Mouse (Mus musculus) testis, postnatal 14 days (tissue): ENCODE measurements around the gene Pex6.

ENCODE experiments used
- DNase-seq: peaks from one replicate; pipeline ENCODE4 v3.0.0; 2021; ENCODE audit warnings: low spot score

The Pex6 gene

DNA sequence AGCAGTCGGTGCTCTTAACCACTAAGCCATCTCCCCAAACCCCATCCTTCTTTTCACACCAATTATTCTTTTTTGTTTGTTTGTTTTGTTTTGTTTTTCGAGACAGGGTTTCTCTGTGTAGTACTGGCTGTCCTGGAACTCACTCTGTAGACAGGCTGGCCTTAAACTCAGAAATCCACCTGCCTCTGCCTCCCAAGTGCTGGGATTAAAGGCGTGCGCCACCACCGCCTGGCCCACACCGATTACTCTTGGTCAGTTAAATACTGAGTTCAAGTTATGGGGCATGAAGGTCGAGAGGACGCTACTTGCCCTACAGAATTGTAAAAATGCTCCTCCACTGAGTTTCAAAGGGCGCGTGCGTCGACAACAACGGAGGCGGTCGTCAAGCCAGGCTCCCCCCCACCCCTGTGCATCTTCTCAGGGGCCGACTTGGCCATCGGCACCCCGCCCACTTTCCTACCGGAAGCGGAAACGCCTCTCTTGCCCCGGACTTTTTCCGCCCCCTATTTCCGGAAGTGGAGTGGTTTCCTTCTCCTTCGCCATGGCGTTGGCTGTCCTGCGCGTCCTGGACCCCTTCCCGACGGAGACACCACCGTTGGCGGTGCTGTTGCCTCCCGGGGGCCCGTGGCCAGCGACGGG, at the start of gene Pex6:
Gene Pex6 (plus strand): TSS at position 505 of the 639 bp plus-strand sequence.
- DNase-seq, result peak; percentile 92

DNA sequence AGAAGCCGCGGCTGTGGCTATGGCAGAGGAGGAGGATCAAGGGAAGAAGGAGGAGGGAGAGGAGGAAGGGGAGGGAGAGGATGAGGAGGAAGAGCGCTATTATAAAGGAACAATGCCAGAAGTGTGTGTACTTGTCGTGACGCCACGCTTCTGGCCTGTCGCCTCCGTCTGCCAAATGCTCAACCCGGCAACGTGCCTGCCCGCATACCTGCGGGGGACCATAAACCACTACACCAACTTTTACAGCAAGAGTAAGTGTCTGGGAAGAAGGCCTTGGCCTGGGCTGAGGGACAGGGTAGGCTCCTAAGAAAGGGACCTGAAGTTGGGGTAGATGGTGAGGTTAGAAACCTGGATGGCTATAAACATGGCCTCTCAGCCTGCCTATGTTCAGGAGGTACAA, 49.3 kb upstream of the Pex6 start:
- no peak for DNase-seq

DNA sequence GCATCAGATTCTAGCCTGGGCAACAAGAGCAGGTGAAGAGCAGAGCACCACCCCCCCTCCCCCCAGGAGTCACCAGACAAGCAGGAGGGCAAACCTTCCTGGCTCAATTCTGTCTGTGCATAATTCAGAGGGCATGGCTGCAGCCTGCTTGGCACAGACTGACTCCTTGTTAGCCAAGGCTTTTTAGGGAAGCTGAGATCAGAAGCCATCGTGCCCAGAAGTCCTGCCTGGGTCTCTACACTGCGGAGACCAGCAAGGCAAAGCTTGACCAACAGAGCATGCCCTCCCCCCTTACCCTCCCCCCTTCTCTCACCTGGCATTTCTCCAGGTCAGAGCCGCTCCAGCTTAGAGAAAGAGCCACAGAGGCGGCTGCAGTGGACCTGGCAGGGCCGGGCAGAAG, 48.5 kb upstream of the Pex6 start:
- no peak for DNase-seq

DNA sequence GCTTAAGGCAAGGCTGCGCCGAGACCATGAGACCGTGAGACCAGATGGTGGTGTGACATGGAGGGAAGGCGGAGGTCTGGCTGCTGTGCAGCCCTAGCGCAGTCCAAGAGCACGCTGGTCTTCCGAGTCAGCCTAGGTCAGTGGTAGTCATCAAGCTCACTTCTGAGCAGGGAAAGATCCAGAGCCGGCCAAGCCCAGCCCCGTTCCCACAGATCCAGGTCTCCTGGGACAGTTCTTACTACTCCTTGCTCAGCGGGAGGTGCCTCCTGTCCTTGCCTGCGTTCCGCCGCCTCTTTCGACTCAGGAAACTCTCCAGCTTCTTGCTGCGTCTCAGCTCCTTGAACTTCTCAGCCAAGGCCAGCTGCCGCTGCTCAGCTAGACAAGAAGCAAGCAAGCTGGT, 43.6 kb upstream of the Pex6 start:
- no peak for DNase-seq

DNA sequence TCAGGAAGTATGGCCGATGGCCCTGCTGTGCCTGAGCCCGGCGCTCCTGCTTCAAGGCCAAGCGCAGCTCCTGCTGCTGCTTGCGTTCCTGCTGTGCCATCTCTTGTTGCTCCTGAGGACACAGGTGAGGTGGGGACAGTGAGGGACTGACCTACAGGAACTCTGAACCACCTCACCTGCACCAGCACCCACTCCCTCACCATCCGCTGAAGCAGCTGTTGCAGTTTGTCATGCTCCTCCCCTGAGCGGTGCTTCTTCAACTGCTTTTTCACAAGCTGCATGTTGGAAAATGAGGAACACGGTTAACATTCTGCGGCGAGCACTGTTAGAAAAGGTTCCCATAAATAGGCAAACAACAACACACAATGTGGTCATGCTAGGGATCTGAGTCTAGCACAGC, 41.4 kb upstream of the Pex6 start:
- no peak for DNase-seq

DNA sequence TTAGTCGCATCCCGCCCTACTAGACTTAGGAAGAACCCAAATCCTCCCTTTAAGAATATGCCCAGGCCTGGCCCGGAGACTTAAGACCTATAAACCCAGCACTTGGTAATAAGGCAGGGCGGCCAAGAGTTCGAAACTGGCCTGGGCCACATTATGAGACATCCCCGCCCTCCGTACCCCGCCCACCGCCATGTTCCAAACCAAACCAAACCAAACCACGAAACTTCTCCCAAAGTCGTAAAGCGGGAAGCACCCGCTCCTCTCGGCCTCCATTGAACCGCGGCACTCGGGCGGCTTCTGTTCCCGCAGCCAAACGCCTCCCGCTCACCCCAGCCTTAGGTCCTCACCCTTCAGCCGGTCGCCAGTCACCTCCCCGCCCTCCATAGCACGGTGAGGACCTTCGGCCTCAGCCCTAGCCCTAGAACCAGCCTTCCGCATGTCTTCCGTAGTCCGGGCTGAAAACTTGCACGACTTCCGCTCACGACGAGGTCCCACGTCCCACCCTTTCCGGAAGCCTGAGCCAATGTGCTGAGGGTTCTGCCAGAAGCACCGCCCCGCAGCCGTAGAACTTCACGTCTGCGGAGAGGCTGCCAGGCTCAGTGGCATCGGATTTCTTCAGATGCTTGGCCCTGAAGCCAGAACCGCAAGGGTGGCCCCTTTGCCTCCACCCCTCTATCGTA, 37.3 kb upstream of the Pex6 start, which contains the start of gene Rrp36:
Gene Rrp36 (minus strand): TSS at position 503 of the 680 bp plus-strand sequence.
- DNase-seq, result peak; percentile 91

DNA sequence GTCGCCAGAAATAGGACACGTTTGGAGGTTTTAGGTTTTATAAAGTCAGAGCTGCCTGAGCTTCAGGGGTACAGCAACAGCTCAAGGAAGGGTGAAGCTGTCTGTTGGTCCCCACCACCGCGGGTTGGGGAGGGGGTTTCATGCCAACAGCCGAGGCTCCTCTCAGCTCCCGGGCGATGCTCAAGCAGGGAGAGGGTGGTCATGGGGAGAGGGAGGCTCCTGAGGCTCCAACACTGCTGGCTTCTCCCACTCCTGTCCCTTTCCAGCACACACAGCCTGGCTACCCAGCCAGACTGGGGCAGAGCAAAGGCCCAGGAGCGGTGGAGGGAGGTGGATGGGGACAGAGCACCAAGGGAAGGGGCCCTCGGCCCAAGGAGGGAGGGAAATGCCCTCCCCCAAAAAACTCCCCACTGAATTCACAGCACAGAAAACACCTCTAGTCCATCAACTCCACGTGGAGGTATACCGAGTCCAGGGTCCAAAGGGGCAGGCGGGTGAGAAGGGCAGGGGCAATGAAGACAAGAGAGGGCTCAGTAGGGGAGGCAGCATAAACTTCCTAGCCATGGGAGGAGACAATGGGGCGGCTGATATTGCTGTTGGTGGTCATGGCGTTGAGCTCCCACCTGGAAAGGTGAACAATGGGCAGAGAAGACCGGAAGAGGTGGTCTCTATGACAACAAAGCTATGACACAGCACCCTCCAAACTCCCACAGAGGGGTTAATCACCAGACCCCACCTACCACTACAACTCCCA, 36.6 kb upstream of the Pex6 start:
- peak; percentile 55 for DNase-seq

DNA sequence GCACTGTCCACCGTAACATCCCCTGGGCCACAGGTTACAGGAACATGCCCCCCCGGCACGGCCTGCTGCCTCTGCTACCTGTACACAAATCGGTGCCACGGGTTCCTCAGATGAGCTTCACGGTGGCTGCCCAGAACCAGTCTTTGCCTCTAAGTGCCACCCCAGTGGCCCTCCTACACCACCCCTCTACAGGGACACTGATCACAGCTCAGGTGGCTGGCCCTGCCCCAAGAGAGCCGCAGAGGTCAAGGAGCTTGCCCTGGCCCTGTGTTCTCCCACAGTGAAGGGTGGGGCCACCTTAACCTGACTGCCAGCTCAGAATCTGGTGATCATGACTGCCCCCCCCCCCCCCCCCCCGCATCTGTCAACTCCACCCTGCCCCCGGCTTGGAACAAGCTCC, 32.8 kb upstream of the Pex6 start, which contains the start of gene Mea1:
Gene Mea1 (plus strand): TSS at position 378 of the 400 bp plus-strand sequence.
- DNase-seq, result no peak

DNA sequence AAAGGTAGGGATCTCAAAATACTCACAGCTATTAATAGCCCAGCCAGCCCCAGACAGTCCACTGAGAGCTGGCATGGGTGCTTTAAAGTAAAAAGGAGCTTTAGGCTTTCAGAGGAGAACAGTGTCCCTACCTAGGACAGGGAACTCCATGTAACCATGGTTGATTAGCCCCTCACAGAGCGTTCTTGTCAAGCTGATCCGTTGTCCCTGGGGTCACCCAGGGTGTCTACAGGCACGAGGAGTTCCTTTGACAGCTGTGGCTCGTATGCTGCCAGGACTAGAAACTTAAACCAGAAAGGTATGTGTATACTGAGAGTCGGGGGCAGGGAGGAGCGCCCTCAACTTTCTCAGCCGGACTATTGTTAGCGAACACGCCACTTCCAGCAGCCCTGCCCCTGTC, 32.4 kb upstream of the Pex6 start:
- no peak for DNase-seq

DNA sequence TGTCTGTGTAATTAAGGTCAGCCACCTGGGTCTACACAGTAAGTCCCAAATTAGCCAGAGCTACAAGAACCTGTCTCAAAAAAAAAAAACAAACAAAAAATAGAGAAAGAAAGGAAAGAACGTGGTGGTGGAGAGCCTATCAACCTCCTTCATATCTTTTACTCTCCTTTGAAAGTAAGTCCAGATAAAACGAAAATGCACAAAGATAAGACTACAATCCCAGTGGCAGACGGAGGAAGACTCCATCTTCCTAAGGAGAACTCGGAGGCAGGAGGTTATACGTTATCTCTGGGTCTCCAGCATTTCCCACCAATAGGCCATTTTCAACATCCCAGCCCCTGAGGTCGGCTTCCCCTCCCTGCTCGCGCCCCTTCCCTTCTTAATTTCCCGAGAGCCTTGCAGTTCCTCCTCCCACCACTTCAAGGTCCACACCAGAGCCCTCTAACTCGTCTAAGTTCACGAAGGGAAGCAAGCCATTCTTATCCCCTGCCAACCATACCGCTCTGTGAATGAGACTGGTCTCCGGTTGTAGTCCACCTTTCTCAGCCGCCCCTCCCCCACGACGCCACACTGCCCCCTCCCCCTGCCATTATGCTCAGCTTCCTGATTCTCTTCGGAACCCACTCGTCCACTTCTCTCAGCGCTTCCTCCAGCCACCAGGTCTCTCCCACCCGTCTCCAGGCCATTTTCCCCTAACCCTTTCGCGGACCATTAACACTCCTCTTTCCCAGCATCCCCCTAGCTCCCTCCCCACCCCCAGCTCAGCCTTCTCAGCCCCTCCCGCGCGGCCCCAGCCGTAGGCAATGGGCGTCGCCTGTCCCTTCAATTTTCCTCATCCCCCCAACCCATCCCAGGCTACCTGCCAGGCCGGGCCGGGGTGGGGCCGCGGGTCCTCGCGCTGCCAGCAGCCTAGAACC, 31.2 kb upstream of the Pex6 start:
- DNase-seq, result peak; percentile 72

DNA sequence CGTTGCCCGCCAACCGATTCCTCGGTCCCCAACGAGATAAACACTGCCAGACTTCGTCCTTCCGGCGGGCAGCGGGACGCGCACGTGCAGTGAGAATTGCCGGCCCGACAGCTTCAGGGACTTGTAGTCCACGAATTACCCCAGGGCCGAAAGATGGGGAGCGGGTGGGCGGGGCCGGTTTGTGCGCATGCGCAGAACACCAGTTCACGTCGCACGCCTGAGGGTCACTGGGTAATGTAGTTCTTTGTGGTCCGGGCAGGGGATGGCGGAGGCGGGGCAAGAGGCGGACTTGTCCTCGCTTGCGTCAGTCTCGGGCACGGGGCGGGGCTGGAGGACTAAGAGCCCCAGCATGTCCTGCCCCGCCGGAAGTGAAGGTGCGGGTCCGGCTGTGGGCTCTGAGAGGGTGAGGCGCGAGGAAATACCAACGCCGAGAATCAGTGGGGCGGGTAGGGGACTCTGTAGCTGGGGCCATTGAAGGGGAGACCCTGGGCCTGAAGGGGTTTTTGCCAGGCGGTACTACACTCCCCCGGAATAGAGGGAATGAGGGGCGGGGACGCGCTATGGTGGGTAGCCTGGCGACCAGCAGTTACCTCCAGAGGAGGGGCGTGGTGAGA, 30.4 kb upstream of the Pex6 start, which contains the start of gene Klhdc3:
Gene Klhdc3 (minus strand): TSS at position 155 of the 614 bp plus-strand sequence.
- peak; percentile 98 for DNase-seq

DNA sequence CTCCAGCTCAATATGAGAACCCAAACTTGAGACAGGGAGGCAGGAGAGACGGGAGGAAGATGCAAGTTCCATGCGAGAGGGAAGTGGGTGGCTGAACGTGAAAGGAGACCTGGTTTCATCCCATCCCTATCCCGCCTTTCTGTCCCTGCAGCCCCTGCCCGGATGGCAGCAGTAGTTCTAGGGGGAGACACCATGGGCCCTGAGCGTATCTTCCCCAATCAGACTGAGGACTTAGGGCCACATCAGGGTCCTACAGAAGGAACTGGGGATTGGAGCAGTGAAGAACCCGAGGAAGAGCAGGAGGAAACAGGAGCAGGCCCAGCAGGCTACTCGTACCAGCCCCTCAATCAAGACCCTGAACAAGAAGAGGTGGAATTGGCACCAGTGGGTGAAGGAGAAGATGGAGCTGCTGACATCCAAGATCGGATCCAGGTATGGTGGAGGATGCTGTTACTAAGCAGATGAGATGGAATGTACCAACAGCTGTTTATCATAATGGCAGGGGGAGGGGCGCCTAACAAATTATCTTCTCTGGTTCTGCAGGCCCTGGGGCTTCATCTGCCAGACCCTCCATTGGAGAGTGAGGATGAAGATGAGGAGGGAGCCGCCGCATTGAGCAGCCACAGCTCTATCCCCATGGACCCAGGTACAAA, 29.7 kb upstream of the Pex6 start:
- no peak for DNase-seq

DNA sequence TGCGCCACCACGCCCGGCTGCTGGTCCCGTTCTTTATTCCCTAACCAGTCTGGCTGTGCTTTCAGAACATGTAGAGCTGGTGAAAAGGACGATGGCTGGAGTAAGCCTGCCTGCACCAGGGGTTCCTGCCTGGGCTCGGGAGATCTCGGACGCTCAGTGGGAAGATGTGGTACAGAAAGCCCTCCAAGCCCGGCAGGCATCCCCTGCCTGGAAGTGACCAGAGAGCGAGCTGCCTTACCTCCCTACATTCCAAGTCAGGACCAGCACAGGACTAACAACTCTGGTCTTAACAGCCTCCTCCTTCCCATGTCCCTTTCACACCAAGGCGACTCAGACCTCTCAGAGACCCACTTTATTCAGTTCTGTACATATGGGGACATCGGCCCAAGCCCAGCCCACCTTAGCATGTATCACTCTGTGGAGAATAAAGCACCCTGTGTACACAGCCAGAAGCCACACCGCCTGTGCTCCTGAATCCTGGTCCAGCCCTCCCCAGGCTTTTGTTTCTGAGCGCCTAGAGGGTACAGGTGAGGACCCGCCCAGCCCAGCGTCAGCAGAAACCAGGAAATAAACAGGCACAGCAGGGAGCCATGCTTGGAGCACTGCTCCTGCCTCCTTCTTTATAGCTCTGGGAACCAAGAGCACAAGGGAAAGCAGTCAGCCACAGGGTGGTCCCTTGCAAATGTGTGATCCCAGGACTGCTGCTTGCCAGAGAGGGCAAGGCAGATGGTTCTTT, 28.4 kb upstream of the Pex6 start:
- DNase-seq, result no peak

DNA sequence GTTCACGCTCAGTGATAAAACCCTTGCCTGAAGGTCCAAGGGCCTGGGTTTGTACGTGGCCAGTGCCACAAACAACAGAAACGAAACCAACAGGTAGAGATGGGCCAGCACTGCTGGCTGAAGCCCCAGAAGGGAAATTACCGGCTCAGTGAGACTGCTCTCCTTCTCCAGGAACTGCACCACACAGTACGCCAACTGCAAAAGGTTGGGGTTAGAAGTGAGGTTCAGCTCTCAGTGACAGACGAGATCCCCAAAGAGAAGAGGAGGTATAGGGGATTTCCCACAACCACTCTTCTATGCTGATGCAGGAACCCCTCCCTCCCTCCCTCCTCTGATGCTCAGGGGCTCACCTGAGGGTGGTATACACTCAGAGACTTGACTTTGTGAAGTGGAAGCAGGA, 25.4 kb upstream of the Pex6 start:
- DNase-seq, result no peak

DNA sequence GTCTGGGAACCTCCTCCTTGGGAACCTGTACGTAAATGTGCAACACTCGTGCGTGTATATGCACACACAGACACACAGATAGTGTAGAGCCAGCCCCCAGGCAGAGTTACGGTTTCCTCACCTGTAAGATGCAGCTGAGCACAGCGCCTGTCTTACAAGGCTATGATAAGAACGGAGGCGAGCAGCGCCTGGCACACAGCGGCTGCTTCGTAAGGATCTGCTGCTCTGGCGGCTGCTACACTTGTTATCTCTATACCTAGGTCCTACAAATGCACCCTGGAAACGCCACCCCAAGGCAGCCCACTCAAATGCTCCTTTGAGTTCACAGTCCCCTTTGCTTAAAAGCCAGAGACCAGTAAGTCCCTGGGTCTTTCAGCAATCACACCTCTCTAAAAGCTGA, 20.6 kb upstream of the Pex6 start:
- no peak for DNase-seq

DNA sequence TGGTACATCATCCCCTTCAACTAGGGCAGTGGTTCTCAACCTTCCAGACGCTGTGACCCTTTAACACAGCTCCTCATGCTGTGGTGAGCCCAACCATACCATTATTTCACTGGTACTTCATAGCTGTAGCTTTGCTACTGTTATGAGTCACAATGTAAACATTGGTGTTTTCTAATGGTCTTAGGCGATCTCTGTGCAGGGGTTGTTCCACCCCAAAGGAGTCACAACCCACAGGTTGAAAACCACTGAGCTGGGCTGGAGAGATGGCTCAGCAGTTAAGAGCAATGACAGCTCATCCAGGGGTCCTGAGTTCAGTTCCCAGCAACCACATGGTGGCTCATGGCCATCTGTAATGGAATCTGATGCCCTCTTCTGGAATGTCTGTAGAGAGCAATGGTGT, 19.9 kb upstream of the Pex6 start:
- no peak for DNase-seq

DNA sequence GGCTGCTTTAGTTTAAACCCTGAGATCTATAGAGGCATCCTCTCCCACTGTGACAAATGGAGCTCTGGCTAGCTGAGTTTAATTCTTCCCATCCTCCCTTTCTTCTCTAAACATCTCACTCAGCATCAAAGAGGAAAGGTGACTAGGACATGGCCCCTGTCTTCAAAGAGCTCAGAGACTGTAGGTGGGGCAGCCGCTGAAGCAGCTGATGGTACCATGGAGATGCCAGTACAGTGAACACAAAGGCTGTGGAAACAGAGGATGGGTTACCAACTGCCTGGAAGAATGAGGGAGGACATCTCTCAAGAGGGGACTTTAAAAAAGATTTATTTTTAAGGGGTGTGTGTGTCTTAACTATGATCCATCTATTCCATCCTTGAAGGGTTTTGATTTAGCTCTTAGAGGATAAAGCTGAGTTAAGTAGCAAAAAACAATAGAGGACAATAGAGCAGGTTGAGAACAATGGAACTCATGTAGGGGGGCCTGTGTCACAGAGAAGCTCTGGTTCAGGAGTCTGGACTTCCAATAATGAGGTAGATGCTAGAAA, 16.7 kb upstream of the Pex6 start:
- no peak for DNase-seq

DNA sequence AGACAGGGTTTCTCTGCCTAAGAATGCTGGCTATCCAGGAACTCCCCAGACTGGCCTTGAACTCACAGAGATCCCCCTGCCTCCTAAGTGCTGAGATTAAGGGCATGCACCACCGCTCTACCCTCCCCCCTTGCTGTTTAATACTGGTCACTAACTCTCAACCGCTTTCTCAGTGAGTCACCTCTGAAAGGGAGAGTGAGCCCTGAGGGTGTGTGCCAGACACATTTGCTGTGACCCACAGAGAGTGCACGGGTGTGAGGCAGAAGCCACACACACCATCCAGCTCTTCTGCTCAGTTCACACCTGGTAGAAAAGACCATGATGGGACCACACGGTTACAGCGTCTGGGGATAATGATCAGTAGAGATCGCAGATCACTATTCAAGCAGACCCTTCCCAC, 12.7 kb upstream of the Pex6 start:
- no peak for DNase-seq

DNA sequence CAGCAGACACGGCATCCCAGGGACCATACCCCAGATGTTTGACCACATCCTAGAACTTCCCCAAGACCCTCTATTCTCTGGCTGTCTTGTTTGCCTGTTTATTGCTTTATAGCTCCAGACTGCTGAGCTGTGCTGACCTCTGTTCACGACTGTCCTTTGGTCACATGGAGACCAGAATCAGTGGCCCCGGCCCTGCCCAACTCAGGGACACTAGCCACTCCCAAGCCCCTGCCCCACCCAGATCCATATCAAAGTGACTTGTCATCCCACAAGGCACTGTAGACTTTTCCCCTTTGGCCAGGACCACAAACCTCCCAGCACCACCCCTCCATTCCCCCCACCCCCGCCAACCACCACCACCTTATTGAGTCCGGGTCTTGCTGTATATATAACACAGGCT, 12.0 kb upstream of the Pex6 start:
- DNase-seq, result no peak

DNA sequence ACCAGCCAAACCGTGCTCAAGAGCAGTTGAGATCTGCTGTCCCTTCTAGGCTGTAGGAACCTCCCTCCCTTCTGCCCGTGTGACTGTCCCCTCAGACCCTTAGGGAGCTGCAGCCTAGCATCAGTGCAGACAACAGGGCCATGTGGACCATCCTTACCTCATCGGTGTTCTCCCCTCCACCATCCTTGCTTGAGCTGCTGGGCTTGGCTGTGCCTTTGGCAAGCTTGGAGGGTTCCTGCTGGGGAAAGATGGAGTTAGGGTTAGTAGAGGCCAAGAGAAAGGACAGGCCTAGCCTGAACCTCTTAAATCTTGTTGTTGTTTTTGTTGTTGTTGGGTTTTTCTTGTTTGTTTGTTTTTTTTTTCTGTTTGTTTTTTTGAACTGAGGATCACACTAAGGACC, 11.4 kb upstream of the Pex6 start:
- no peak for DNase-seq
